Mouse (Mus musculus): ENCODE measurements around the gene Cnn3. TPM values are rescaled to one million over a fixed set of nuclear protein-coding genes. Genes with fewer than 3 reads are reported as not detected.

The Cnn3 gene
- polyA plus RNA-seq, 1 experiment from 2014 or later: 525 TPM

DNA sequence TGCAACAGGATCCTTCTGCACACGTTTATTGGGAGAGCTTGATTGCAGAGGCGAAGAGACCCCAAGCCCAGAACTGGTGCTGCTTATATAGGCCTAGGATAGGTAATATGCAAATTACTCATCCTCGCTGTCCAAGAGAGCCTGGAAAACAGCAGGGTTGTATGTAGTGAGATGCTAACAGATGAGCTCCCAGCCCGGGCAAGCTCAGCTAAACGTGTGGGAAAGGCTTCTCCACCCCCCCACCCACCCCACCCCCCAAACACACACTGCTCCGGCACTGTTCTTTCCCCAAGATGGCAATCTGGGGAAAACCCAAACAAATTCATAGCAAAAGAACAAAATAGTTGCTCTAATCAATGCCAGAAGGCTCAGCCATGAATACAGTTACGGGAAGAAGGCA lies 29.7 kb upstream of the Cnn3 start:
- Histone ChIP-seq H3K4me2 (ENCODE audit: low read depth, low read length) (no peak overlapping the region), H3K27me3 (ENCODE audit: control insufficient read depth, insufficient read depth, low read length) (no peaks in the 10 kb centered on the region), H3K27ac (ENCODE audit: low read length) (peak overlapping the region; percentile 75), H3K9ac (ENCODE audit: low read length) (no peak overlapping the region), H3K36me3 (ENCODE audit: control insufficient read depth, insufficient read depth, low read length) (no peaks in the 10 kb centered on the region), H3K9me3 (replicated peaks; ENCODE audit: control insufficient read depth, low read length) (no peaks in the 10 kb centered on the region), H3K4me1 (ENCODE audit: control insufficient read depth, insufficient read depth, low read length) (peaks cover 3% of the 10 kb centered on the region; the same call in 1 of the 2 replicates), H3K4me3 (replicated peaks; ENCODE audit: low read length) (no peak overlapping the region)
- WGBS: 61% methylated on average over 7 of the region's 7 CpGs
- no peak for ATAC-seq (ENCODE audit: insufficient read depth, low FRiP score)

DNA sequence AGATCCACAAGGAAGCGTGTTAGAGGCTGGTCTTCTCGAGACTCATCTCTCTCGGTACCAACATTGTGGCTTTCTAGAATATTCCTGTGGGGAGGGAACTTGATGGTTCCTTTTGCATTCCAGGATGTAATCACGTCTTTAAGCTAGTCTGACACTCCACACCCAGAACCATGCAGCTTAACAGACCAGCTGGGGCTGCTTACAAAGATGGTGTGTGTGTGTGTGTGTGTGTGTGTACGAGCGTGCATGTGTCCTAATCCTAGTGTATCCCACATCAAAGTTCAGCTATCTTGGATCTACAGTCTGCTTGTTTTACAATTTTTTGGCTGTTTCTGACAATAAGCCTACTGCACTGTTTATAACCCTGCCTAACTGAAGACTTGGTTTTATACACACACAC lies 29.3 kb upstream of the Cnn3 start:
- WGBS: 64% methylated on average over 6 of the region's 6 CpGs
- peak overlapping the region; percentile 75 for H3K27ac ChIP-seq (ENCODE audit: low read length)
- H3K36me3 ChIP-seq (ENCODE audit: control insufficient read depth, insufficient read depth, low read length): no peaks in the 10 kb centered on the region
- peaks cover 3% of the 10 kb centered on the region; the same call in 1 of the 2 replicates for H3K4me1 ChIP-seq (ENCODE audit: control insufficient read depth, insufficient read depth, low read length)
- no peak overlapping the region for H3K4me2 ChIP-seq (ENCODE audit: low read depth, low read length)
- H3K9me3 ChIP-seq (replicated peaks; ENCODE audit: control insufficient read depth, low read length): no peaks in the 10 kb centered on the region
- no peaks in the 10 kb centered on the region for H3K27me3 ChIP-seq (ENCODE audit: control insufficient read depth, insufficient read depth, low read length)
- no peak overlapping the region for H3K9ac ChIP-seq (ENCODE audit: low read length)
- ATAC-seq (ENCODE audit: insufficient read depth, low FRiP score): peak; percentile 65; the same call in 1 of the 2 replicates
- H3K4me3 ChIP-seq (replicated peaks; ENCODE audit: low read length): no peak overlapping the region

DNA sequence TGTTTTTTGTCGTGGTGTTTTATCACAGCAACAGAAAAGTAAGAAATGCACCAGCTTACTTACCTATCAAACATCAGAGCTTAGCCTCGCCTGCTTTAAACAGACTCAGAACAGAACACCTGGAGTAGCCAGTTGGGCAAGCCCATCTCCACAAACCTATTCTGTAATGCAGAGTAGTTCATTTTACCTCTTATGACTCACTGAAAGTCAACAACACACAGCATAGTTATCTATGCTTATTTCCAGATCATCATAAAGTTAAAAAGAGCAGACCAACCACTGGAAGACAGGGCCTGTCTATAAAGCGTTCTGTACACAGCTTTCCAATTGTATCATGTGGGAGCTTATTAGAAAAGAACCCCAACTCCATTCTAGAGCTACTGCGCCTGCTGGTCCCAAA lies 24.9 kb upstream of the Cnn3 start:
- Histone ChIP-seq H3K4me2 (ENCODE audit: low read depth, low read length) (no peak overlapping the region), H3K4me3 (replicated peaks; ENCODE audit: low read length) (no peak overlapping the region), H3K27ac (ENCODE audit: low read length) (no peak overlapping the region), H3K27me3 (ENCODE audit: control insufficient read depth, insufficient read depth, low read length) (no peaks in the 10 kb centered on the region), H3K9ac (ENCODE audit: low read length) (no peak overlapping the region), H3K36me3 (ENCODE audit: control insufficient read depth, insufficient read depth, low read length) (no peaks in the 10 kb centered on the region), H3K4me1 (ENCODE audit: control insufficient read depth, insufficient read depth, low read length) (no peaks in the 10 kb centered on the region), H3K9me3 (replicated peaks; ENCODE audit: control insufficient read depth, low read length) (no peaks in the 10 kb centered on the region)
- 54% methylated on average over 4 of the region's 4 CpGs for WGBS
- no peak for ATAC-seq (ENCODE audit: insufficient read depth, low FRiP score)

DNA sequence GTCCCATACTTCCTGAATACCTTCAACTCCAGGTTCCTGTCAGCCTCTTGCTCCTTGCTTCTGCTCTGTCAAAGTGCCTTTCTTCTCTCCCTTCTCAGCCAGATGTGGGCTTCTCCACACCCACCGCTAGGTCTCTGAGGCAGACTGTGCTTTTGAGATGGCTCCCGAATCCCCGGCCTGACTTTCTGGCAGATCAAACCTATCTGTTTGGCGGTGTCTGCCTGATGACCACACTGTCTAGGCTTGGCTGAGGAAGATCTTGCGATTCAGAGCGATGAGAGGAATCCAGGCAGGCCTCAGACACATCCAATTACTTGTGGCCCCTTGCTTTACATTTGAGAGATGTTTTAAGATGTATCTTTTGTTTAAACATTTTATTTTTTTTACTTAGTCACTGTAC lies 24.2 kb upstream of the Cnn3 start:
- Histone ChIP-seq H3K27me3 (ENCODE audit: control insufficient read depth, insufficient read depth, low read length) (no peaks in the 10 kb centered on the region), H3K4me3 (replicated peaks; ENCODE audit: low read length) (no peak overlapping the region), H3K4me1 (ENCODE audit: control insufficient read depth, insufficient read depth, low read length) (no peaks in the 10 kb centered on the region), H3K9ac (ENCODE audit: low read length) (no peak overlapping the region), H3K9me3 (replicated peaks; ENCODE audit: control insufficient read depth, low read length) (no peaks in the 10 kb centered on the region), H3K4me2 (ENCODE audit: low read depth, low read length) (no peak overlapping the region), H3K36me3 (ENCODE audit: control insufficient read depth, insufficient read depth, low read length) (no peaks in the 10 kb centered on the region), H3K27ac (ENCODE audit: low read length) (no peak overlapping the region)
- no peak for ATAC-seq (ENCODE audit: insufficient read depth, low FRiP score)
- WGBS: 83% methylated on average over 6 of the region's 6 CpGs

DNA sequence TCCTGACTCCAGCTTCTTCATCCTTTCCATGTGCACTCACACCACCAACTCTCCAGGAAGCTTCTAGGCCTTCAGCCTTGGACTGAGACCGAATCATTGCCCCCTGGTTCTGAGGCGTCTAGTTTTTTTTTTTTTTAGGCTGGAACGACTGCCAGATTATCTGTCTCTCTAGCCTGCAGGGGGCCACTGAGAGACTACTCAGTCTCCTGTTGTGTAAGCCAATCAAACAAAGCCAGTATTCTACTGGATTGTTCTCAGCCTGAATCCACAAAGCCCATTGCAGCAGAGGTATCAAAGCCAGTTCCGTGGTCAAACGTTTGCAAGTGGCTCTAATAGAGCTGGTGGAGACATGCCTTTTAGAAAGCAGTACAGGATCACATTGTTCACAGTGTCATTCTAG lies 22.8 kb upstream of the Cnn3 start:
- Histone ChIP-seq H3K36me3 (ENCODE audit: control insufficient read depth, insufficient read depth, low read length) (no peaks in the 10 kb centered on the region), H3K9ac (ENCODE audit: low read length) (no peak overlapping the region), H3K9me3 (replicated peaks; ENCODE audit: control insufficient read depth, low read length) (no peaks in the 10 kb centered on the region), H3K4me2 (ENCODE audit: low read depth, low read length) (no peak overlapping the region), H3K27ac (ENCODE audit: low read length) (no peak overlapping the region), H3K4me1 (ENCODE audit: control insufficient read depth, insufficient read depth, low read length) (peaks cover 6% of the 10 kb centered on the region; the same call in 1 of the 2 replicates), H3K4me3 (replicated peaks; ENCODE audit: low read length) (no peak overlapping the region), H3K27me3 (ENCODE audit: control insufficient read depth, insufficient read depth, low read length) (no peaks in the 10 kb centered on the region)
- no peak for ATAC-seq (ENCODE audit: insufficient read depth, low FRiP score)
- 59% methylated on average over 5 of the region's 5 CpGs for WGBS

DNA sequence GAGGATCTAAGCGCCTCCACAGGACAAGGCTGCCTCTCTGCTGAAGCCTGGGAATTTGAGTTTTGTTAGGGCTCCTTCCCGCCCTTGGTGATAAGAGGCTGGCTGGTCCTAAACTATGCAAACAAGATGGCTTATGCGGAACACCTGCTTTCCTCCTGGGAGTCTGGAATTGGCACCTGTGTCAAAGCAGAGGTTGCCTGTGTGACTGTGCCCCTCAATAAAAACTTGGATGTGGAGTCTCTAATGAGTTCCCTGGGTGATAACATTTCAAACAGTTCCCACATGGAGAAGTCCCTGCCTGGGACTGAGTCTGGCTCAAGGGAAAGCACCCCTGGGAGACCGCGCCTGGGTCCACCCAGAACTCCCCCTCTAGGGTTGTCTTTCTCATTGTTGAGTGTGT lies 21.2 kb upstream of the Cnn3 start:
- Histone ChIP-seq H3K9me3 (replicated peaks; ENCODE audit: control insufficient read depth, low read length) (no peaks in the 10 kb centered on the region), H3K4me3 (replicated peaks; ENCODE audit: low read length) (no peak overlapping the region), H3K4me1 (ENCODE audit: control insufficient read depth, insufficient read depth, low read length) (peaks cover 6% of the 10 kb centered on the region; the same call in 1 of the 2 replicates), H3K27ac (ENCODE audit: low read length) (no peak overlapping the region), H3K9ac (ENCODE audit: low read length) (no peak overlapping the region), H3K36me3 (ENCODE audit: control insufficient read depth, insufficient read depth, low read length) (no peaks in the 10 kb centered on the region), H3K4me2 (ENCODE audit: low read depth, low read length) (no peak overlapping the region), H3K27me3 (ENCODE audit: control insufficient read depth, insufficient read depth, low read length) (no peaks in the 10 kb centered on the region)
- ATAC-seq (ENCODE audit: insufficient read depth, low FRiP score): no peak
- WGBS: 69% methylated on average over 5 of the region's 5 CpGs

DNA sequence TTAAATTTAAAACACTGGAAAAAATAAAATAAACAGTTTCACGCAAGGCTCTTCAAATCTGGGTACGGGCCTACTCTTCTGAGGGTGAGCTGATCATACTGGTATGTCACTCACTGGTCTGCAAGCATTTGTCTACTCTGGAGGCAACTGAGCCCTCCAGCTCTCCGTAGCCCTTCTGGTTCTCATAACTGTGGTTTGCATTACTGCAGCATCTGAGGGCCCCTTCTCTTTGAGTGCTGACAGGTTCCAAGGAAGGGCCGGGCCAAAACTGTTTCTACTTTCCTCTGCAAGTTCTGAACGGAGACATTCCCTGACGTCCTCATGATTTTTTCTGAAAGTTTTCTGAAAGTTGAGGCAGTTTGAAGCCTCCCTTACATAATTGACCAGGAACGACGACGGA lies 18.9 kb upstream of the Cnn3 start:
- H3K4me2 ChIP-seq (ENCODE audit: low read depth, low read length): no peak overlapping the region
- peaks cover 6% of the 10 kb centered on the region; the same call in 1 of the 2 replicates for H3K4me1 ChIP-seq (ENCODE audit: control insufficient read depth, insufficient read depth, low read length)
- WGBS: 53% methylated on average over 9 of the region's 9 CpGs
- H3K36me3 ChIP-seq (ENCODE audit: control insufficient read depth, insufficient read depth, low read length): no peaks in the 10 kb centered on the region
- no peaks in the 10 kb centered on the region for H3K9me3 ChIP-seq (replicated peaks; ENCODE audit: control insufficient read depth, low read length)
- no peak for ATAC-seq (ENCODE audit: insufficient read depth, low FRiP score)
- H3K27ac ChIP-seq (ENCODE audit: low read length): no peak overlapping the region
- no peak overlapping the region for H3K9ac ChIP-seq (ENCODE audit: low read length)
- no peak overlapping the region for H3K4me3 ChIP-seq (replicated peaks; ENCODE audit: low read length)
- no peaks in the 10 kb centered on the region for H3K27me3 ChIP-seq (ENCODE audit: control insufficient read depth, insufficient read depth, low read length)

DNA sequence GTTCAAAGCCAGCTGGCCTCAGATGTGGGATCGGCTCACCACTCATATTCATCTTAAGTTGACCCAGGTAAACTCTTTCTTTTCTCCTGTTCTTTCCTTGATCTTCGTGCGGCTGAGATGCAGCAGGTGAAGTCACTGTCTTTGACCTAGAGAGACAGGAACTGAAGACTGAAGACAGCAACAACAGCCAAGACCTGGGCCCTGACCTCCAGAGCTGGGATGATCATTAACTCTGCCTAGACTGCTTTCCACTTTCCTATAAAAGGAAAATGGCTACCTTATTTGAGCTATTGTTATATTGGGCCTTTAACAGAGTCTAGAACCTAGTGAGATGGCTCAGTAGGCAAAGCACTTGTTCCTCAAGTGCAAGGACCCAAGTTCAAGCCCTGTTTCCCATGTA lies 17.9 kb upstream of the Cnn3 start:
- Histone ChIP-seq H3K4me1 (ENCODE audit: control insufficient read depth, insufficient read depth, low read length) (peaks cover 6% of the 10 kb centered on the region; the same call in 1 of the 2 replicates), H3K4me2 (ENCODE audit: low read depth, low read length) (no peak overlapping the region), H3K9ac (ENCODE audit: low read length) (no peak overlapping the region), H3K27ac (ENCODE audit: low read length) (no peak overlapping the region), H3K4me3 (replicated peaks; ENCODE audit: low read length) (no peak overlapping the region), H3K9me3 (replicated peaks; ENCODE audit: control insufficient read depth, low read length) (no peaks in the 10 kb centered on the region), H3K36me3 (ENCODE audit: control insufficient read depth, insufficient read depth, low read length) (no peaks in the 10 kb centered on the region), H3K27me3 (ENCODE audit: control insufficient read depth, insufficient read depth, low read length) (no peaks in the 10 kb centered on the region)
- 84% methylated on average over 3 of the region's 3 CpGs for WGBS
- no peak for ATAC-seq (ENCODE audit: insufficient read depth, low FRiP score)

DNA sequence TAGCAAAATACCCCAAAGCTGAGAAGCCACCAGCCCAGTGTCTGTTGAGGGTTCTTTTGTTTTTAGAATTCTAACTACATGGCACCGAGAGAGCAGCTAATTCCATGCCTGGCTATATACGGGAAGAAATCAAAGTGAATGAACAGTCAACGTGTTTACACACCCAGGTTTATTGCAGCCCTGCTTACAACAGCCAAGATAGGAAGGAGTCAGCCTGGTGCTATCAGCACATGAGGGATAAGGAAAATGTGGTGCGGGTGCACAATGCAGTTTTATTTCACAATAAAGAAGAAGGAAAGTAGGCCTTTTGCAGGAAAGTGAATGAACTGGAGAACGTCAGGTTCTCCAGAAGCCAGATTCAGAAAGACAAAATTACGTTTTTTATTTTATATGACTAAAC lies 14.8 kb upstream of the Cnn3 start:
- Histone ChIP-seq H3K27ac (ENCODE audit: low read length) (no peak overlapping the region), H3K27me3 (ENCODE audit: control insufficient read depth, insufficient read depth, low read length) (no peaks in the 10 kb centered on the region), H3K36me3 (ENCODE audit: control insufficient read depth, insufficient read depth, low read length) (no peaks in the 10 kb centered on the region), H3K9ac (ENCODE audit: low read length) (no peak overlapping the region), H3K9me3 (replicated peaks; ENCODE audit: control insufficient read depth, low read length) (no peaks in the 10 kb centered on the region), H3K4me2 (ENCODE audit: low read depth, low read length) (no peak overlapping the region), H3K4me3 (replicated peaks; ENCODE audit: low read length) (no peak overlapping the region), H3K4me1 (ENCODE audit: control insufficient read depth, insufficient read depth, low read length) (peaks cover 6% of the 10 kb centered on the region; the same call in 1 of the 2 replicates)
- no peak for ATAC-seq (ENCODE audit: insufficient read depth, low FRiP score)
- 51% methylated on average over 6 of the region's 6 CpGs for WGBS
